Mouse (Mus musculus) C2C12 (cell line): ENCODE measurements around the gene Tmem232.

ENCODE experiments used
- CEBPB ChIP-seq: IDR thresholded peaks from one replicate; pipeline ENCODE4 v1.6.1; 2011; ENCODE audit warnings: low read depth, mild to moderate bottlenecking, control low read depth, moderate library complexity
- CTCF ChIP-seq: IDR thresholded peaks from one replicate; pipeline ENCODE4 v1.5.1; 2011; ENCODE audit not compliant: control insufficient read depth, insufficient read depth, insufficient read length
- FOSL1 ChIP-seq: IDR thresholded peaks from one replicate; pipeline ENCODE4 v1.8.0; 2011; ENCODE audit warnings: mild to moderate bottlenecking, low read length; ENCODE audit not compliant: poor library complexity, insufficient read depth, severe bottlenecking
- MAX ChIP-seq: IDR thresholded peaks from one replicate; pipeline ENCODE4 v1.6.1; 2011; ENCODE audit warnings: mild to moderate bottlenecking, control low read depth
- USF1 ChIP-seq: IDR thresholded peaks from one replicate; pipeline ENCODE4 v1.6.1; 2011; ENCODE audit warnings: low read depth, mild to moderate bottlenecking, control low read depth, moderate library complexity

GRCm38 (mm10) chr17:65562761-65563160 is 22.2 kb upstream of the Tmem232 start:
- TF ChIP-seq MAX = no peak
- no peak for TF ChIP-seq CTCF
- no peak for TF ChIP-seq FOSL1
- no peak for TF ChIP-seq USF1
- TF ChIP-seq CEBPB = no peak
